Mouse (Mus musculus): Measurements from ENCODE around the gene Myh7b. TPM values are rescaled to one million over a fixed set of nuclear protein-coding genes. Genes with fewer than 3 reads are reported as not detected.

Myh7b gene
- polyA plus RNA-seq, 1 experiment from 2014 or later = 1.4 TPM

DNA sequence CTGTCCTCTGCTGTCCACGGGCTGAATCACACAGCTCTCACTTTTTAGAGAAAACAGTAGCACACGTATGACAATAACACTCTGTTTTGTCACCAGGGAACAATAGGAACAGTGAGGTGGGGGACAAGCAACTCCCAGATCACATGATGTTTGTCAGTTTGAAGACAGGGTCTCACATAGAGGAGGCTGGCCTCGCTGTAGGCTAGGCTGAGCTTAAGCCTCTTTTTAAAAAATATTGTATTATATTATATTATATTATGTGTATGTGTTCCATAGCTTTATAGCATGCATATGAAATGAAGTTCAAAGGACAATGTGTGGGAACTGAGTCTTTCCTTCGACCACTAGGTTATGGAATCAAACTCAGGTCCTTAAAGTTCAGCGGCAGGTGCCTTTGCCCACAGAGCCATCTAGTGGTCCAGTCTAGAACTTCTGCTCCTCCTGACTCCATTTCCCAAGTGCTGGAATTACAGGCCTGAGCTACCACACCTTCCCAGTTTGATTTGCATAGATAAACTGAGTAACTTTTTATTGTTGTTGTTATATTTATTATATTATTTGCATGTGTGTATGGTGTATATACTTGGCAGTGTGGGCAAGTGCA is 27.0 kb upstream of the Myh7b start:
- no peaks in the 10 kb centered on the region for H3K4me1 ChIP-seq
- H3K27ac ChIP-seq = no peak overlapping the region
- WGBS = 44% methylated on average over 5 of the region's 5 CpGs
- H3K36me3 ChIP-seq = no peaks in the 10 kb centered on the region
- H3K9ac ChIP-seq = no peak overlapping the region
- H3K9me3 ChIP-seq = no peaks in the 10 kb centered on the region
- ATAC-seq (ENCODE audit: insufficient number of reproducible peaks, insufficient read depth, low FRiP score, low TSS enrichment) = no peak
- H3K27me3 ChIP-seq = no peaks in the 10 kb centered on the region
- H3K4me3 ChIP-seq = no peak overlapping the region
- no peak overlapping the region for H3K4me2 ChIP-seq (replicated peaks)

DNA sequence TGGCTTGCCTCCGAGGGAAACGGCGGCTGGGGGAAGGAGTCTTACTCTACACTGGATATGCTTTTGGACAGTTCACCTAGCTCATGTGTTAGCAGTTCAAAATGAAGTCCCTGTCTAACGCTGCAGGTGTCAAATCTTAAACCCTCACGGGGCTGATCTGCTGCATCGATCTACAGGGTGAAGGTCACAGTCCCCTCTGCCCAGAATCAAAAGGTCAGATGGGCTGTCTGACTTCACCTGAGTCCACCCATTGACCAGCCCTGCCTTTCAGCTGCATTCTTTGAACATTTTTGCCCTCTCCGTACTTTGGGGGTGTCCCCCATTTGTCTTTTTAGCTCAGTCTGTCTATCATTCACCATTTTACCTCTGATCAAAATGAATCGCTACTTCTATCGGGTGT is 25.9 kb upstream of the Myh7b start:
- Histone ChIP-seq H3K9ac (no peak overlapping the region), H3K9me3 (no peaks in the 10 kb centered on the region), H3K27ac (no peak overlapping the region), H3K4me2 (replicated peaks) (no peak overlapping the region), H3K27me3 (no peaks in the 10 kb centered on the region), H3K4me1 (no peaks in the 10 kb centered on the region), H3K36me3 (no peaks in the 10 kb centered on the region), H3K4me3 (no peak overlapping the region)
- no peak for ATAC-seq (ENCODE audit: insufficient number of reproducible peaks, insufficient read depth, low FRiP score, low TSS enrichment)
- WGBS = 81% methylated on average over 9 of the region's 9 CpGs

DNA sequence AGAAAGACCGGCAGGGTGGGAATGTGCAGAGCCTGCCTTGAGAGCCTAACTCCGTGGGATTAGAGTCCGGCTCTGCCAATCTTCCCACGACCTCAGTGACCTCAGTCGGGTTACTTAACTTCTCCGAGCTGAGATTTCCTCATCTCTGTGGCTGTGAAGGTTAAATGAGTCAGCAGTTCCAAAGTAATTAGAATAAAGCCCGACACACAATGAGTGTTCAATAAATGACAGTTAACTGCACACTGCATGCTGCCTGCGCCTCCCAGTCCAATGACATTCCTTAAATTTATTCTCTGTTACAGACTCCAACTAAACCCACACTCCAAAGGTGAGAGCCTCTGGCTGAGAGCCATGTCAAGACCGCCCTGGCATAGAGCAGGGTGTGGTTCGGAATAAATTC is 25.5 kb upstream of the Myh7b start:
- H3K4me2 ChIP-seq (replicated peaks) = no peak overlapping the region
- no peaks in the 10 kb centered on the region for H3K9me3 ChIP-seq
- H3K9ac ChIP-seq = no peak overlapping the region
- no peak overlapping the region for H3K27ac ChIP-seq
- no peaks in the 10 kb centered on the region for H3K27me3 ChIP-seq
- ATAC-seq (ENCODE audit: insufficient number of reproducible peaks, insufficient read depth, low FRiP score, low TSS enrichment) = no peak
- no peak overlapping the region for H3K4me3 ChIP-seq
- H3K36me3 ChIP-seq = no peaks in the 10 kb centered on the region
- no peaks in the 10 kb centered on the region for H3K4me1 ChIP-seq
- WGBS = 68% methylated on average over 10 of the region's 10 CpGs

DNA sequence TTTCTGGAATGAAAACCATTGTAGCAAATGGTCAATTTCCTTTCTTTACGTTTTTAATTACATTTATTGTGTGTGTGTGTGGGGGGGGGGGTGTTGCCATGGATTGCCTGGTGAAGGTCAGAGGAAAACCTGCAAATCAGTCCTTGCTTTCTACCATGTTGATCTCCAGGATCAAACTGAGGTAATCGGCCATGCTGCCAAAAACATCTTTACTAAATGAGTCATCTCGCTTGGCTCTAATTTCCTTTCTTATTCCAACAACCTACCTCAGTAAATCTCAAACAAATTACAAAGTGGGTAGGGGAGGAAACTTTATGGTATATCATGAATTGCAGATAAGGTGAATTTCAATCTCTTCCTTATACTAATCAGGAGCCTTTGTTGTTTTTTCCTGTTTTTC is 22.9 kb upstream of the Myh7b start:
- Histone ChIP-seq H3K9ac (no peak overlapping the region), H3K36me3 (no peaks in the 10 kb centered on the region), H3K27me3 (no peaks in the 10 kb centered on the region), H3K4me2 (replicated peaks) (no peak overlapping the region), H3K4me1 (peaks cover 7% of the 10 kb centered on the region), H3K4me3 (no peak overlapping the region), H3K27ac (no peak overlapping the region), H3K9me3 (no peaks in the 10 kb centered on the region)
- ATAC-seq (ENCODE audit: insufficient number of reproducible peaks, insufficient read depth, low FRiP score, low TSS enrichment) = no peak
- WGBS = 81% methylated on average over 3 of the region's 3 CpGs

DNA sequence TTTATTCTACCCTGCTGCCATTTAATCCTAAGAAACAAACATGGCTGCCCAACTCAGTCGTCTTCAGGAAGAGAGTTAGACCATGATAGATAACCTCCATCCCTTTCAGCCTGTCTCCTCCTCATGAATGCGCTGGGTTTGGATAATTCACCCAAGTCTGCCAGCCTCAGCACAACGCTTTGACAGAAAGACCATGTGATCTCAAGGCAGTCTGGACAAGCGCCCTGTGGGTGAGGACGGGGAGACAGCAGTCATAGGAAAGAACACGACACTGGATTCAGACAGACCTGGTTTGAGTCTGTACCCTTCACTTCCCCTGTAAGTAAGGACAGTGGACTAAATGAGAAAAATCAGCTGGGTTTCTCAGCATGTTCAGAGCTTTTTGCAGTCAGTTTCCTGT is 21.5 kb upstream of the Myh7b start:
- 68% methylated on average over 6 of the region's 6 CpGs for WGBS
- no peaks in the 10 kb centered on the region for H3K36me3 ChIP-seq
- peaks cover 7% of the 10 kb centered on the region for H3K4me1 ChIP-seq
- H3K27me3 ChIP-seq = no peaks in the 10 kb centered on the region
- H3K27ac ChIP-seq = no peak overlapping the region
- no peaks in the 10 kb centered on the region for H3K9me3 ChIP-seq
- ATAC-seq (ENCODE audit: insufficient number of reproducible peaks, insufficient read depth, low FRiP score, low TSS enrichment) = no peak
- H3K9ac ChIP-seq = no peak overlapping the region
- H3K4me2 ChIP-seq (replicated peaks) = no peak overlapping the region
- no peak overlapping the region for H3K4me3 ChIP-seq

DNA sequence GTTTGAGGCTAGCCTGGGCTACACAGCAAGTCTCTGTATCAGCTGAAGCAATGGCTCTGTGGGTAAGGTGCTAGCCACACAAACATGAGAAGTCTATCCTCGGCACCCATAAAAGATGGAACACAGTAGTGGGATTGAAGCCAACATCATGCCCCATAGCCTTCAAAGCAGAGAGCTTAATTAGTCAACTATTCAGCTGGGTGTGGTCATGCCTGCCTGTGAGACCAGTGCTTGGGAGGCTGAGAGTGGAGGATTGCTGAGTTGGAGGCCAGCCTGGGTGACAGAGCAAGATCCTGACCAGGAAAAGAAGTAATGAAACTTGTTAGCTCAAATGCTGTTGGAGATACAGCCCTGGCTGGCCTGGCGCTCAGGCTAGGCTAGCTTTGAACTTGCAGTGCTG is 20.1 kb upstream of the Myh7b start:
- ATAC-seq (ENCODE audit: insufficient number of reproducible peaks, insufficient read depth, low FRiP score, low TSS enrichment) = no peak
- Histone ChIP-seq H3K27ac (no peak overlapping the region), H3K4me2 (replicated peaks) (no peak overlapping the region), H3K36me3 (no peaks in the 10 kb centered on the region), H3K9me3 (no peaks in the 10 kb centered on the region), H3K9ac (no peak overlapping the region), H3K4me3 (no peak overlapping the region), H3K4me1 (peaks cover 7% of the 10 kb centered on the region), H3K27me3 (no peaks in the 10 kb centered on the region)
- 90% methylated on average over 2 of the region's 2 CpGs for WGBS

DNA sequence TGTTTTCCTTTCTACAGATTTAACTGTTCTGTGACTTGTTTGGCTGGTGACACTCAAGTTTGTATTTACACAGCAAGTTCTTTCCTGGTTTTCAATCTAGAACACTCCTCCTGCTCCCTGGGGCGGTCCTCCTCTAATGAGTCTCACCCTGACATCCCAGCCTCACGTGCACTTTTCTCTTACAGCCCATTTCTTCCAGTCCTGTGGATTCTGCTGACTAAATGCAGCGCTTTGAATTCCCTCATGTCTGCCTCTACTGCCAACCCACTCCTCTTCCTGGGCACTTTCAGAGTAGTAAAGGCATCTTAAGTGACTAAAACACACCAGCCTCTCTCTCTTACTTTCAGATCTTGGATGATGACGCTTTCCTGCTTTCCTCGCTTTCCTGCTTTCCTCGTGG is 19.3 kb upstream of the Myh7b start:
- peaks cover 7% of the 10 kb centered on the region for H3K4me1 ChIP-seq
- H3K36me3 ChIP-seq = no peaks in the 10 kb centered on the region
- H3K27me3 ChIP-seq = no peaks in the 10 kb centered on the region
- H3K27ac ChIP-seq = peak overlapping the region; percentile 77; the same call in 1 of the 2 replicates
- peak overlapping the region; percentile 62 for H3K9ac ChIP-seq
- no peaks in the 10 kb centered on the region for H3K9me3 ChIP-seq
- no peak for ATAC-seq (ENCODE audit: insufficient number of reproducible peaks, insufficient read depth, low FRiP score, low TSS enrichment)
- H3K4me3 ChIP-seq = peak overlapping the region; percentile 54
- H3K4me2 ChIP-seq (replicated peaks) = peak overlapping the region; percentile 63
- WGBS = 5% methylated on average over 6 of the region's 6 CpGs

DNA sequence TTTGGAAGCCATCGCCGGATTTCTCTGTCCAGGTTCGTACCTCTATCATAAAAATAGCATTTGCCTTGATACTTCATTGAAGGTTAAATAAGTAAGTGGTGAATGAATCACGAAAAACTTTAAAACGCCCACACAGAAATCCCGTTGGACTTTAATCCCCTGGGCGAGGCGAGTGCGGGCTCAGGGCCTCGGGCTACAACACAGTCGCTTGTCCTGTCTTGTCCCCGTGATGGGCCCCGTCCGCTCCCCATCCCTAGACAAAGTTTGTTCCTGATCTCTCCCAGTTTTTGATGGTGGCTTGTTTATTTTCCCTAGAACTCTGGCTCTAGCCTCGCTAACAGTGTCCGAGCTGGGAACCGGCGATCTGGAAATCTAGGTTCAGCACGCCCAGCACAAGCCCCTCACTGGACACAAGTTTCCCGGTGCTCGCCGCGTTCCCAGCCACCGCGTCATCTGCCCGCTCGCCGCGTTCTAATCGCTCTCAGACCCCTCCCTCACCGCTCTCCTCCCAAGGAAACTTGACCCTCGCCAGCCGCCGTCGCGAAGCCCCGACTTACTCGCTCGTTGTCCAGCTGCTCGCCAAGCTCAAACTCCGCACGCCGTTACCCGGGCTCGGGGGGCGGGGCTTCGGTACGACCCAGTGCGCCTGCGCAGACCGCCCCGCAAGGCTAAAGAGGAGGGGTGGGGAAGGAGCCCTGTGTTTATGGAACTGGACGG is 18.7 kb upstream of the Myh7b start, which contains the start of gene Gss:
Gene Gss (minus strand): TSS at position 674 of the 717 bp plus-strand sequence.
- peak within 1 kb of the TSS; percentile 62 for H3K9ac ChIP-seq
- no peaks in the 10 kb centered on the region for H3K27me3 ChIP-seq
- no peaks in the 10 kb centered on the region for H3K9me3 ChIP-seq
- peak within 1 kb of the TSS; percentile 77 for H3K27ac ChIP-seq
- H3K4me2 ChIP-seq (replicated peaks) = peak within 1 kb of the TSS; percentile 63
- peak within 1 kb of the TSS; percentile 54 for H3K4me3 ChIP-seq
- H3K36me3 ChIP-seq = no peaks in the 10 kb centered on the region
- peaks cover 7% of the 10 kb centered on the region for H3K4me1 ChIP-seq
- under 1% methylated on average over 53 of the region's 53 CpGs for WGBS
- ATAC-seq (ENCODE audit: insufficient number of reproducible peaks, insufficient read depth, low FRiP score, low TSS enrichment) = peak; percentile 87

DNA sequence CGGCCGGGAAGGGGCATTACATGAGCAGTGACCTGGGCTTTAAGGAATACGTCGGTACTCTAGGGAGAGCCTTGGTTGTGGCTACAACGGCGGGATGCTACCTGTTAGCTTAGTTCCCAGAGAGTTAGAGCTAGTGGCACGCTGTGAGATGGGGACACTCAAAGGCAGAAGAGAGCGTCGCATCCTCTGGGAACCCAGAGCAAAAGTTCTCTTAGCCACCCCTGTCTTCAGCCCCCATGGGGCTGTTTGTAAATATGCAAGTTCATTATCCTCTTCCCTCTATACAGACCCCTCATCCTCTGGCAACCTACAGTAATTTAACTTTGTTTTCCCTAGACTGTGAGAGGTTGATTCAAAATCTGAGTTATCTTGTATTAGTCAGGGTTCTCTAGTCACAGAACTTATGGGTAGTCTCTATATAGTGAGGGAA is 18.1 kb upstream of the Myh7b start:
- H3K27me3 ChIP-seq = no peaks in the 10 kb centered on the region
- 0% methylated on average over 9 of the region's 9 CpGs for WGBS
- ATAC-seq (ENCODE audit: insufficient number of reproducible peaks, insufficient read depth, low FRiP score, low TSS enrichment) = no peak; the same call in none of the 2 replicates
- H3K4me1 ChIP-seq = peaks cover 7% of the 10 kb centered on the region
- H3K9me3 ChIP-seq = no peaks in the 10 kb centered on the region
- peak overlapping the region; percentile 63 for H3K4me2 ChIP-seq (replicated peaks)
- no peaks in the 10 kb centered on the region for H3K36me3 ChIP-seq
- no peak overlapping the region for H3K27ac ChIP-seq
- H3K9ac ChIP-seq = peak overlapping the region; percentile 62
- peak overlapping the region; percentile 54 for H3K4me3 ChIP-seq

DNA sequence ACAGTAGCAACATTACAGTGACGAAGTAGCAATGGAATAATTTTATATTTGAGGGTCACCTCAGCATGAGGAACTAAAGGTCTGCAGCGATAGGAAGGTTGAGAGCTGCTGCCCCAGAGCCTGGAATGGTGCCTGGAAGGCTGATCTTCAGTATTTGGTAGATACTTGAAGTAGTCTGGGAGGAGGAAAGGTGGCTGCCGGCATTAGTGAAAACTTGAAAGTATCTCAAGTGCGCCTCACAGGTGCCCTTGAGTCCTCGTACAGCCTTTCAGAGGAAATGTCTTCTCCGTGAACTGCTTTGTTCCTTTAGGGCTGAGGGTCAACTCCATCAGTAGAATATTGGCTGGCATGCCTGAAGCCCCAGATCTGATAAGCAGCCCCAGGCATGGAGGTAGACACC is 15.5 kb upstream of the Myh7b start:
- Histone ChIP-seq H3K9me3 (no peaks in the 10 kb centered on the region), H3K27me3 (no peaks in the 10 kb centered on the region), H3K36me3 (no peaks in the 10 kb centered on the region), H3K4me1 (peaks cover 7% of the 10 kb centered on the region), H3K4me3 (no peak overlapping the region), H3K27ac (no peak overlapping the region), H3K4me2 (replicated peaks) (no peak overlapping the region), H3K9ac (no peak overlapping the region)
- ATAC-seq (ENCODE audit: insufficient number of reproducible peaks, insufficient read depth, low FRiP score, low TSS enrichment) = no peak
- 90% methylated on average over 6 of the region's 6 CpGs for WGBS

DNA sequence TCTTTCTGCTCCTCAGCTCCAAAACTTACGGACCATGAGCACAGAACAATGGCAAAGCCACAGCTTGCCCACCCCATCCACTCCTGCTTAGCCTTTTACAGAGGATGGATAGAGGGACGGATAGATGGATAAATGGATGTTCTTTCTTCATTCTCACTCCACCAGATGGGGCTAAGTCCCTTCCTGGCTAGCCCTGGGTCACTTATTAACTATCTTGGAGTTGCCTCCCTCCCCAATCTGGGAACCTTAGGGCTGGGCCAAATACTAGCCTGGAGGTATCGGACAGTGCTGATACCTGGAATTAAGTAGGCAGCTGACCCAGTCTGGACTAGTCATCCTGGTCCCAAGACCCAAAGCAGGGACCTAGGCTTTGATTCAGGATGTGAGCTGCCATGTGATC is 7.3 kb upstream of the Myh7b start:
- WGBS = 61% methylated on average over 3 of the region's 3 CpGs
- no peak overlapping the region for H3K27ac ChIP-seq
- H3K27me3 ChIP-seq = no peaks in the 10 kb centered on the region
- 0 out of 2 replicates have a peak, but pooled peaks cover 4% of the 10 kb centered on the region for H3K4me1 ChIP-seq
- no peak overlapping the region for H3K4me2 ChIP-seq (replicated peaks)
- ATAC-seq (ENCODE audit: insufficient number of reproducible peaks, insufficient read depth, low FRiP score, low TSS enrichment) = no peak
- no peak overlapping the region for H3K9ac ChIP-seq
- no peaks in the 10 kb centered on the region for H3K9me3 ChIP-seq
- H3K4me3 ChIP-seq = no peak overlapping the region
- H3K36me3 ChIP-seq = no peaks in the 10 kb centered on the region

DNA sequence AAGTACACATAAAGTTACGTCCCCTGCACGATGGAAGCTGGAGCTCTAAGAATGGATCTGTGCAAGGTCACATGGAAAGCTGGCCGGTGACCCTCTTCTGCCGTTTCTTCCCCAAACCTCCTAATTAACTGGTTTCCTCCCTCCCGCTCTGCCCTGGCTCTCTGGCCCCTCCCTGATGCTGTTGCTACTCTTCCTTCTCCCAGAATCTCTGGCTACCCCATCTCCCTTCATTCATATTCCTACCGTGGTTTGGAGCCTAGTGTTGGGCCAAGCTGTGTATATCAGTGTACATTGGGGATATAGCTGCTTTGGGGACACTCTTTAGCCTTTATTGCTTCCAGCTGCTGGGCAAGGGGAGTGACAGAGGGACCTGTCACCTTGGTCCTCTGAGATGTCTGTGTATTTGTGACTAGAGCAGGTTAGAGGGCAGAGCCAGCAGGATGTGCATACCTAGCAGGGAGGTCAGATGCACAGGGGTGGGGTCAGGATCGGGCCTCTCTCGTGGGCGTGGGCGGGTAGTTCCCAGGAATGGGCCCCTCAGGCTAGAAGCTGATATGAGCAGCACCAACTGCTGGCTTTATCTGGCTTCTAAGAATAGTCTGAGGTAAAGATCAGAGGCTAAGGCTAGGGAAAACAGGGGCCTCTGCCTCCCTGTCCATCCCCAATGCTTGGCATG is 6.3 kb upstream of the Myh7b start:
- no peak overlapping the region for H3K9ac ChIP-seq
- 23% methylated on average over 10 of the region's 10 CpGs for WGBS

More for the DNA sequence above, 6.3 kb upstream of the Myh7b start:
- Histone ChIP-seq H3K9me3 (no peaks in the 10 kb centered on the region), H3K4me3 (no peak overlapping the region), H3K4me1 (0 out of 2 replicates have a peak, but pooled peaks cover 4% of the 10 kb centered on the region), H3K36me3 (no peaks in the 10 kb centered on the region), H3K4me2 (replicated peaks) (no peak overlapping the region), H3K27ac (no peak overlapping the region), H3K27me3 (no peaks in the 10 kb centered on the region)
- ATAC-seq (ENCODE audit: insufficient number of reproducible peaks, insufficient read depth, low FRiP score, low TSS enrichment) = no peak
